Mouse (Mus musculus) adipocyte (in vitro differentiated cells): ENCODE measurements around the gene Bfsp2.
A peak's percentile ranks its signal among the peaks of the same experiment; 100 is the strongest.

Experiments
- DNase-seq: peaks from one replicate; pipeline ENCODE4 v3.0.0-alpha.2; 2016; ENCODE audit warnings: low spot score

The Bfsp2 gene

GRCm38 (mm10) chr9:103430431-103431220 is 49.6 kb downstream of the Bfsp2 start:
- no peak for DNase-seq

- DNase-seq, result no peak
Measured at GRCm38 (mm10) chr9:103426425-103426824, 53.8 kb downstream of the Bfsp2 start.

GRCm38 (mm10) chr9:103424869-103425268 is 55.4 kb downstream of the Bfsp2 start:
- DNase-seq, result no peak

GRCm38 (mm10) chr9:103423951-103424350 is 56.3 kb downstream of the Bfsp2 start:
- DNase-seq, result no peak

GRCm38 (mm10) chr9:103423384-103423783 is 56.8 kb downstream of the Bfsp2 start:
- DNase-seq, result no peak

- no peak for DNase-seq
Measured at GRCm38 (mm10) chr9:103422847-103423246, 57.4 kb downstream of the Bfsp2 start.

- no peak for DNase-seq
Measured at GRCm38 (mm10) chr9:103420844-103421243, 59.4 kb downstream of the Bfsp2 start.

GRCm38 (mm10) chr9:103418786-103419185 is 61.4 kb downstream of the Bfsp2 start:
- no peak for DNase-seq

- DNase-seq, result peak; percentile 6
Measured at GRCm38 (mm10) chr9:103418267-103418666, 62.0 kb downstream of the Bfsp2 start.

- DNase-seq, result no peak
Measured at GRCm38 (mm10) chr9:103413457-103413856, 66.8 kb downstream of the Bfsp2 start.

- DNase-seq, result no peak
Measured at GRCm38 (mm10) chr9:103409119-103409518, 71.1 kb downstream of the Bfsp2 start.

GRCm38 (mm10) chr9:103408136-103408777 is 72.0 kb downstream of the Bfsp2 start:
- no peak for DNase-seq

GRCm38 (mm10) chr9:103403331-103403973 is 76.8 kb downstream of the Bfsp2 start:
- no peak for DNase-seq

GRCm38 (mm10) chr9:103398509-103399157 is 81.6 kb downstream of the Bfsp2 start:
- no peak for DNase-seq

GRCm38 (mm10) chr9:103393256-103393655 is 87.0 kb downstream of the Bfsp2 start:
- no peak for DNase-seq

GRCm38 (mm10) chr9:103391796-103392372 is 88.3 kb downstream of the Bfsp2 start:
- no peak for DNase-seq

GRCm38 (mm10) chr9:103389261-103389660 is 91.0 kb downstream of the Bfsp2 start:
- DNase-seq, result no peak

GRCm38 (mm10) chr9:103387011-103387653 is 93.1 kb downstream of the Bfsp2 start:
- DNase-seq, result peak; percentile 54

- no peak for DNase-seq
Measured at GRCm38 (mm10) chr9:103386573-103386972, 93.6 kb downstream of the Bfsp2 start.

- no peak for DNase-seq
Measured at GRCm38 (mm10) chr9:103385600-103385999, 94.6 kb downstream of the Bfsp2 start.

- no peak for DNase-seq
Measured at GRCm38 (mm10) chr9:103384141-103384796, 96.0 kb downstream of the Bfsp2 start.
